Mouse (Mus musculus): Measurements from ENCODE around the gene Chfr.

Chfr gene

DNA sequence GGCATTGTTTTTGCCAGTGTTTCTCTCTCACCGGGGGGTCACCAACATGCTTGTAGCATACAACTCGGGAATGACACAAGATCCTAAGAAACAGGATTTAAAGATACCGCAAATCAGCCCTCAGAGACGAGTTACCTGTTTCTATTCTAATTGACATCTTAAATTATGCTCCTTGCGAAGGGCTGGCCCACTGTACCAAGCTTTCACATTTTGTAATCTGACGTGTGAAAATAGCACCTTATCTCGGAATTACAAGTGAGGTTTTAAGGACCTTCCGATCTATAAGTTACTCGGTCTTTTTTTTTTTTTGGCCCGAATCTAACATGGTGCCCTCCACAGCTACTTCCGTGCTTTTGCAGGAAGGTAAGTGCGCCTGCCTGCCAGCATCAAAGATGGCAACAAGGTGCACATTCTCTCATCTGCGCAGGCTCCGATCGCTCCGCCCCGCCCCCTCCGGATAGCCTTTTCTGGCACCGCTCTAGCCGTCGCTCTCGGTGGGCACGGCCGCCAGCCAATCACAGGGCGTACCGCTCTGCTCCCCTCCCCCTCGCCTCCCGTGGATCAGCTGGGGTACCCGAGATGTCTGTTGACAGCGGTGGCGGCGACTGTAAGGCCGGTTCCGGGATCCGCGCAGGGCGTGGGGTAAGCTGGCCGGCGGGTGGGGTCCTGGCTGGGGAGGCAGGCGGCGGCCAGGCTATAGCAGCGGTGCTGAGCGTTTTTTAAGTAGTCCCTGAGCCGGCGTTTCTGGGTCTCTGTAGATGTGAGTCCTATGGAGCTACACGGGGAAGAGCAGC lies at the start of gene Chfr:
Gene Chfr (plus strand): TSS at position 550 of the 794 bp plus-strand sequence.
- peak; percentile 99 for DNase-seq

- DNase-seq = no peak
Measured at GRCm38 (mm10) chr5:110086161-110086866, 49.3 kb upstream of the Chfr start.

- no peak for DNase-seq
Measured at GRCm38 (mm10) chr5:110091546-110091945, 44.1 kb upstream of the Chfr start.

DNA sequence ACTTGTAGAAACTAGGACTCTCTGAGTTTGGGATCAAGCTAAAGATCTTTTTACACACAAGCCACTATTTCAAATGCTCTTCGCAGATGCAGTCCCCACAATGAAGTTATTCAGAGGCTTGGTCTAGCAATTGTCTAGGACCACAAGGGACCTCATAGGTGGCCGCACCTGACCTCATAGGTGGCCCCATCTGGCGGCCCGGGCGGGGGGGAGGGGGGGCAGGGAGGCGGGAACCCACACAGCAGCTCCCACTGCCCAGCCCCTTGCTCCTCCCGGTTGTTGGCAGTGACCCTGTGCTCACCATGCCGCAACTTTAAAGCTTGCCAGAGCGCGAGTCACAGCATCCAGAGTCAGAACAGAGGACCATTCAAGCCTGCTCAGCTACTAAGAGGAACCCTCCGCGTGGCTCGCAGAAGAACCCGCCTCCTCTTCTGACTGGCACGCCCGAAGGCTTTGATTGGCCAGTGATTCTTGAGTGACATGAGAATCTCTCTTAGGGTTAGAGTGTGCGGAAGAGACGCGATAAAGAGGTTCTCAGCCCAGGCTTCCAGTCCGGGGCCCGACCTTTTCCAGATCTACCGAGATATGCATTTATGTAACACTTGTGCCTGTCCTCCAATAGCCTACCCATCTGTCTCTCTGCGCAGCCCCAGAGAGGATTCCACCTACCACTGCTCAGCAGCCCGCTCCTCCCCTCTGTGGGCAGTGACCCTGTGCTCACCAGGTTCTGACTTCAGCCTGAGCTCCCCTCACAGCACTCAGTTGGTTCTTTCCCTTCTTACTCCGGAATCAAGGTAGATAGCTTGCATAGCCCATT lies 41.4 kb upstream of the Chfr start, which contains the start of gene Gm35315:
Gene Gm35315 (minus strand): TSS at position 391 of the 817 bp plus-strand sequence.
- peak; percentile 82 to 84 for DNase-seq

DNA sequence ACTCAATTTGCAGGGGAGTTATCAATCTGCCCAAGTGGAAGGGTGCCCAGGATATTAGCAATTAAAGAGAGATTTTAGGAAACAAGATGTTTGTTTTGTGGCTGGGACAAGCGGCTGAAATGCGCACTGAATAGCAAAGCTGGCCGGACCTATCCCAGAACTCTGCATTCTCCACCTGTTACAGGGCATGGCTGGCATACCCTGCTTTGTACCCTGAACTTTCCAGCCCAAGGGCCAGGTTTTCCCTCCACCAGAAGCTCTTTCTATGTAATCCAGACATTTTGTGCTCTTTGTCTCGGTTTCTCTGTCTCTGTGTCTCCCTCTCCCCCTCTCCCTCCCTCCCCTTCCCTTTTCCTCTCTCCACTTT lies 40.8 kb upstream of the Chfr start:
- DNase-seq = no peak

- no peak for DNase-seq
Measured at GRCm38 (mm10) chr5:110098991-110099477, 36.6 kb upstream of the Chfr start.

DNA sequence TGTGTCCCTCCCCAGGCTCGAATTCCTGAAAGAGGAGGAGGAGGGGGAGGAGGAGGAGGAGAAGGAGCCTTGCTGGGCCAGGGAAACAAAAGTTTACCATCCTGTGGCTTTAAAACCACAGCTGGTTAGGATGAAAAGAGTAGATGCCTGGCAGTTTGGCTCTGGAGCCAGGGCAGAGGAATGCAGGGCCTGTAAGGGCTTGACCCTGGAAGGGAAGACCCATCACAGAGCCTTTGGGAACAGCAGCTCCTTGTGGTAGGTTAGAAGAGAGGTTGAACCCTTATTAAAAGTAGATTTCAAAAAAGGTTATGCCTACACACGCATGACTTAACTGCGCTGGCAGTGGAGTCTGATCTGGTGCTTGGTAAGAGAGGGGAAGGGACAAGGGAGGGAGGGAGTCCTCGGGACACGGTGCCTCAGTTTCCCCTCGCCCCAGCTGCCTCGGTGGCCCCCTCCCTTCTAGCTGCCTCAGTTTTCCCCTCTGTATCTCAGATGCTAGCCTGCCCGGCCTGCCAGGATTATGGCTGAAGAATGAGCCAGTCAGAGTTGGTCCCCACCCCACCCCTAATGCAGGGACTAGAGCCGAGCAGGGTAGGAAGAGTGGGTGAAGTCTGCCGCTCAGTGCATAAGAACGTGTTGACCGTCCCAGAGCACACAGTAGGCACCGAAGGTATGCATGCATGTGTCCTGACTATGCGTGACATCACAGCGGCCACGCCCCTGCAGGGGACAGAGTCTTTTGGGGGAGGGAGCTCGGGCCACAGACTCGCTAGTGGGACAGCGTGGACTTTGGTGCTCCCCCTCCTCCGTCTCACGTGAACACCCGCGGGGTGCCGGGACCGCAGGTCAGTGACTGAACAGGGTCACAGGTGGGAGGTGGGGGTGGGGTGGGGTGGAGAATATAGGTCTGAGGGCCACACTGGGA lies 35.7 kb upstream of the Chfr start, which contains the start of gene Plcxd1:
Gene Plcxd1 (plus strand): TSS at position 314 of the 925 bp plus-strand sequence.
- DNase-seq = peak in 1 of 2 experiments; percentile 6

- DNase-seq = peak; percentile 63 to 68
Measured at GRCm38 (mm10) chr5:110100921-110101631, 34.6 kb upstream of the Chfr start.

- DNase-seq = peak; percentile 61 to 70
Measured at GRCm38 (mm10) chr5:110101716-110102347, 33.8 kb upstream of the Chfr start.

DNA sequence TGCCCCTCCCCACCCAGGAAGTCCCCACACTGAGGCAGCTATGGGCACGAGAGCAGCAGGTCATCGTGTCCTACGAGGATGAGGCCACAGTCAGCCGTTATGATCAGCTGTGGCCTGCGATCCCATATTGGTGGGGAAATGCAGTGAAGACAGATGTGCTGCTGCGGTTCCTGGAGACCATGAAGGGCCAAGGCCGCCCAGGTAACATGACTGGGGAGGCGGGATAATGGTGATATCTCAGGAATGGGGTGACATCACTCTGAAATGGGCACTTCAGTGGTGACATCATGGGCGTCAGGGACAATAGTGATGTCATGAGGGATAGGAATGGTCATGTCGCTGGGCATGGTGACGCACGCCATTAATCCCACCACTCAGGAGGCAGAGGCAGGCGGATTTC lies 33.2 kb upstream of the Chfr start:
- DNase-seq = no peak

DNA sequence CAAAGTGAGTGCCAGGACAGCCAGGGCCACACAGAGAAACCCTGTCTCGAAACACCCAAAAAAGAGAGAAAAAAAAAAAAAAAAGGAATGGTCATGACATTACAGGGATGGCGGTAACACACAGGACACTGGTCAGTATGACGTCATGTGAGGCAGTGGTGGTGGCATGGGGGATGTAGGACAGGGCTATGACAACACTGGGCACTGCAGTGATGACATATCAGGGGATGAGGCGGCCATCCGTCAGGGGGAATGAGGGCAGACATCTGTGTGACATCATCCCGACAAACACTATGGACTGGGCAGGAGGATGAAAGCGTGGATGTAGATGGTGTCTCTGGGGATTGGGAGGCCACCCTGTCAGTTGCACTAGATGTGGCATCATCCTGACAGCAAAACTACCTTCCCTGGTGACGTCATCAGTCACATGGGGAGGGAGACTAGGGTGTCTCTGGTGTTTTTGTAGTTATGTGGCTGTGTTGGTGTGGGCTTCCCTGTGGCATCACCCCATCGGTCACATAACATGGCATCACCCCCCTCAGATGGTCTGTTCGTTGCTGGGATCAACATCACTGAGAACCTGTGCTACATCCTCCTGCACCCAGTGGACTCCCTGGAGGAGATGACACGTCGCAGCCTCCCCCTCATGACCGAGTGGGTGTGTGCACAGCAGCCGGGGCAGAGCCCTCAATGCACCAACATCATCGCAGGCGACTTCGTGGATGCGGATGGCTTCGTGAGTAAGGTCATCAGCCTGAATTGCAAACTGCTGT lies 32.6 kb upstream of the Chfr start:
- no peak for DNase-seq

- DNase-seq = no peak
Measured at GRCm38 (mm10) chr5:110103901-110104615, 31.6 kb upstream of the Chfr start.

GRCm38 (mm10) chr5:110104616-110105380 lies 30.8 kb upstream of the Chfr start:
- DNase-seq = no peak

GRCm38 (mm10) chr5:110106140-110106871 lies 29.3 kb upstream of the Chfr start:
- DNase-seq = peak in 1 of 2 experiments; percentile 2

DNA sequence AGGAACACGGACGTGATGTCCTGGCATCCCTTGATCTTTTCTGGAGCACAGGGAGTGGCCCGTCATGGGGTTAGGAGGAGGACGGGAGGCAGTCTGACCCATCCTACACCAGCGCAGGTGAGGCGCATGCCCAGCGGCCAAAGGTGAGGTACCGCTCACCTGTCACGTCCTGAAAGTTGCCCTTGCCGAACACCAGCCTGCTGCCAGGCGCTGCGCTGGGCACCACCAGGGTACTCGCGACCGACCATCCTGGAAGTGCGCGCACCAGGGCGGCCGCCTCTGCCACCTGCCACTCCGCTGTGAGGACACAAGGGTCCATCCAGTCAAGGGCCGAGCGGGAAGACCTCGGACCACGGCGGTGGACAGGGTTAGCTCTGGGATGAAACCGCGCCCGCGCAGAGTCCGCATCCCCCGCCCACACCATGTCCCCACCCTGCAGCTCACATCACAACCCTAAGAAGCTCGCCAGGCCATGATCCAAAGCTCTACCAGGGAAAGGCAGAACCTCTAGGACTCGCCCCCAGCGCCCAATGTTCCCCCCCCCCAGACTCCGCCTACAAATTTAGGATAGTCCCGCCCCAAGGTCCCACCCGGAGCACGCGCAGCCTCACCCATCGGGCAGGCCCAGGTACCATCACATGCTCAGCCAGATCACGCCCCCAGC lies 28.6 kb upstream of the Chfr start:
- peak; percentile 17 to 24 for DNase-seq

DNA sequence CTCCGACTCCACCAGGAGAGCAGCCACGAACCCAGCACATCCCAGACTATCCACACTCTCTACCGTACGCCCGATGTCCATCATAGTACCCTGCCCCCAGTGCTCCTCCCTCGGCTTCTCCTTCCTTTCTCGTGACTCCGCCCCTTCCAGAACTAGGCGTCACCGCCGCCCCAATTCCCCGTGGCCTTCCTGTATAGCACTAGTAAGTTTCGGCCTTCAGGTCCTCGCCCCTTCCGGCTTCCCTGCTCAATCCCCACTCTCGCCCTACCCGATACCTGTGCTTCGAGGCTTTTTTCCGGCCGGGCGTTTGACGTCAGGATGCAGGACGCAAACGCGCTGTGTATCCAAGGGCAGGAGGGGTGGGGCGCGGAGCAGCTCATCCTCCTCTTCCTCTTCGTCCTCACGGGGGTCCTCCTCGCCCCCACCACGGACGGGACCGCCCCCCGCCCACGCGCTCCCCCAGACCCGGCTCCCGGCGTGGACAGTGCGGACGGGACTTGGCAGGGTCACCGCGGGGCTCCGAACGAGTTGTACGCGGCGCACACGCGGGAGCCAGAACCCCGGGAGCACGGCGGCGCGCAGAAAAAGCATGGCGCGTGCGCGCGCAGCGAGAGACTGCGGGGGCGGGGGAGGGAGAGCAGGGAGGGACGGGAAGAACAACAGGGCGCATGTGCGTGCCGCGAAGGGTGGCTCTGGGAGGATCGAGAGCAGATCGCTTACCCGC lies 27.9 kb upstream of the Chfr start, which contains the start of gene Gtpbp6:
Gene Gtpbp6 (minus strand): TSS at position 617 of the 724 bp plus-strand sequence.
- peak; percentile 86 for DNase-seq

Data from B cell, adult 2 months (primary cell).